Mouse (Mus musculus) naive thymus-derived CD4-positive, alpha-beta T cell, adult 2 months (primary cell): ENCODE results near the gene Tex38.

Source experiments
- DNase-seq: peaks from one replicate; pipeline ENCODE4 v3.0.0-alpha.2; 2011; ENCODE audit warnings: low read depth

Tex38 gene

DNA sequence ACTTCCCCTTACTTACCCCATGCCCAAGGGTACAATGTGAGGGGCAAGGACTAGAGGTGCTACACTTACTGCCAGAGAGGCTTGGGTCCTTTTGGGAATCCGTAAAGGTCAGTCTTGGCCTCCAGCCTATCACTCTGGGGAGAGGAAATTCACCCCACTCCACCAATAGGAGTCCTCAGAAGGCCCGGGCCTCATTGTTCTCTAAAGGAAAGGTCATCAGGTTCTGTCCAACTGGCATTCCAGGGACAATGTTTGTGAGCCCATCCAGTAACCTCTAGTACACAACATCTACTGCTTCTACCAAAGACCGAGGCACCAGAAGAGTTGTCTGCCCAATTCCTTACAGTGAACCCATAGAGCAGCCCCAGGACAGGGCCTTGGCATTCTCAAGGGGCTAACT, at the start of gene Tex38:
Gene Tex38, minus strand, starts transcription at position 101 of the 400 bp plus-strand sequence.
- no peak for DNase-seq

DNA sequence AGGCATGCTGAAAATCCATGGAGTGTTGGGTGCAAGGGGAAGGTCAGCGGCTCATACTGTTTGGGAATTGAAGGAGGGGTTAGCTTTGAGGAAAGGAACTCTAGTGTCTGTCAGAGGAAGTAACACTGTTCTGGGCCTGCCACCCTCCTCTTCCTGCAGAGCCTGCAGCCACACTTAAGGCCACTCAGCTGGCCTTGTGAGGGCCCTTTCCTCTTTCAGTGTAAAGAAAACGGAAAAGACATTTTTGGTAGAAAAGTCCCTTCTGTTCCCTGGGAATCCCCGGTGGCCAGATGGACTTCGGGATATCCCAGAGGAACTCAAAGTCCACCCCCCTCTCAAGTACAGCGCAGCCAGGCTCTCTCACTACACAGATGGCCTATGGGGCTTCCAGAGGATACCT, 49.7 kb upstream of the Tex38 start:
- DNase-seq = no peak

DNA sequence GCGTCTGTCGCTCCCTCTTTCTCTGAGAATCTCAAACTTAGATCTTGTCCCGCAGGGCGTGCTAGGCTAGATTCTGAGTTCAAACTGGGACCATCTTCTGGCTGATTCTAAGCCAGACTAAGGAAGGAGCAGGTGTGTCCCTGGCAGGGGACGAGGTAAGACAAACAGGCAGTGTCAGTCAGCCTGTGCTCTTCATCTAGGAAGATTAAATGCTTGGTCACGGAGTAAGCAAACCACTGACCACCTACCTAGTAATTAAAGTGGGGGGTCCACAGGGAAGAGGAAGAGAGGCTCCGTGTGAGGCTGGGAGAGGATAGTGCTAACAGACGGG, 47.7 kb upstream of the Tex38 start:
- no peak for DNase-seq

DNA sequence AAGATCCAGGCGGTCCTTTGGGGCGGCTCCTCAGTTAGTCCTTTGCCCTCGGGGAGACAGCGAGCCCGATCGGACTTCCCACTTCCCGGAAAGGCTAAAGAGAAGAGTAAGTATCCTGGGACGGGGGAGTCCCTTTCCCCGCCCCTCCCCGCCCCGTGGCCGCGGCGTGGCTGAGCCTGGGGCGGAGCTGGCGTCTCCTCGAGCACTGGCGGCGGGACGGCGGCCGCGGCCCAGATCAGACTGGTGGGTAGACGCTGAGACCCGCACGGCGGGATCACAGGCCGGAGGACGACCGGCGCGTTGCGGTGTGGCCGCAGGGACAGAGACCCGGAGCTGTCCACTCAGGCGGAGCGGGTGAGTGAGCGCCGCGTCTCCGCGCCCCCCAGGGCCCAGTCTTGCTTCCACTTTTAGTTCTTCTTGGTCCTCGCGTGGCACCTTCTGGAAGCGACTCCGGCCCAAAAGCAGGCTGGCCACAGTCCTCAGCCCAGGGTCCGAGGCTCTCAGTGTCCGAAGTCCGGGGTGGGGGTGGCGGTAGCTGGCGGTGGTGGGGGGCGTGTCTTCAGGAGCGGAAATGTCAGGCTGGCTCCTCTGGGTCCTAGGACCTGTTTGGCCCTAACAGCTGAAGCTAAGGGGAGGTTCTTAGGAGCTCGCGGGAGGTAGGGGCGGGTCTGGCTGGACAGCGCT, 47.2 kb upstream of the Tex38 start, which contains the start of gene Mob3c:
Gene Mob3c, plus strand, starts transcription at position 205 of the 684 bp plus-strand sequence.
- peak; percentile 66 for DNase-seq

DNA sequence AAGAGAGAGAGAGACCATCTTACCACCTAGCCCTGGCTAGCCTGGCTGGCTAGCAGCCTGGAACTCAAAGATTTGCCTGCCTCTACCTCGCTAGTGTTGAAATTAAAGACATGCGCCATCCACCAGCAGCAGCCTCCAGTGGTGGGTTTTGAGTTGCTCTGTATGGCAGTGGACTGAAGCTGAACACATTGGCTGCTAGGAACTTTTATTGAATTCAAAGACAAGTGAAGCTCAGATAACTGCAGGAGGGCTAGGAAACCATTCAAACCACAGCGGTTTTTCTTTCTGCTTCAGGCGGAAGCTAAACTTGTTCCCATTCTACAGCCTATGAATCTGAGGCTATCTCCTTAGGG, 46.7 kb upstream of the Tex38 start:
- DNase-seq = no peak

DNA sequence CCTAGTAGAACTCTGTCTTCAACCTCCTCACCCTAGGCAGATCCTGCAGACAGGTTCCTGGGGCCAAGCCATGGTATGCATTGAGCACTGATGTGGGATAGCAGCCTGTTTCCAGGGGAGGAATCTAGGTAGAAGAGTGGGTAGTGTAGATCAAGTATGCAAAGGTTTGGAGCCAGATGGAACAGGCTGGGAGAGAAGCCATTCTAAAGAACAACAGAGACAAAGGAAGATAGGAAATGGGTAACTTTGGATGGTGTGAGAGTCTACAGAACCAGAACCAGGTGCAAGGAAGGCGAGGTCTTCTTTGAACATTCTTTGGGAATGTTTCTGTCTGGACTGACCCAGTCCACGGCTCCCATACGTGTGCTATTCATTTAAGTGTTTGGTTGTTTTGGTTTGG, 46.2 kb upstream of the Tex38 start:
- DNase-seq = no peak

DNA sequence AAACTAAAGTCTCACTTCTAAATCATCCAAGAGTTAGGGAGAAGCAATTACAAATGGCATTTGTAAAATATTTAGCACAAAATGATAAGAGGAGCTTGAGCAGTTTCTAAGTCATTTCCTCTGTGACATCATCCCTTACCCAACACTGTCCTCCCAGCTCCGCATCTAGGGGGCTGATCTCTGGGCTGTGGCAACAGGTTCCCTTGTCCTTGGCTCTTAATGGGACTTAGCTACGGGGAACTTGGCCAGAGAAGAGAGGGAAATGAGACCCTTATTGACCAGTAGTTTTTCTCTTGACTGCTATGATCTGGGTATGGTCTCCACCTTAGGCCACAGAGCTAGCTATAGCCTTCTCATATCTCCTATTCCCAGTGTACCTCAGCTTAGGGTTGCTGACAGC, 44.5 kb upstream of the Tex38 start:
- DNase-seq = no peak

DNA sequence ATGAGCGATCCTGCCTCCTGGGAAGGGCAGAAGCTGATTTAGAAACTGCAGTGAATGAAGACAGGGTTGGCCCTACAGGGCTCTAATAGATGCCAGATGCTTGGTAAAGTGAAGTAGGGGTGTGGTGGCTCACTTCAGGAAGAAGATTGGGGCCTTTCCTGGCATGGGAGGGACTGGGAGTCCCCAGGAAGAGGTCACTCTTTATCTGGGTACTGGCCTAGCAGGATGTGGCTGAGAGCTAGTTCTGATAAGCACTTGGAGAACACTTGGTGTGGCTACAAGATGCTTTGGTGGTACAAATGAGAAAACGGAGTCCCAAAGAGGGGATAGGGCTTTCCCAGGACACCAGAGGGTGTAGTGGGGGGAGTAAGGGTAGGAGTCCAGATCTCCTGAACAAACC, 43.4 kb upstream of the Tex38 start:
- no peak for DNase-seq

DNA sequence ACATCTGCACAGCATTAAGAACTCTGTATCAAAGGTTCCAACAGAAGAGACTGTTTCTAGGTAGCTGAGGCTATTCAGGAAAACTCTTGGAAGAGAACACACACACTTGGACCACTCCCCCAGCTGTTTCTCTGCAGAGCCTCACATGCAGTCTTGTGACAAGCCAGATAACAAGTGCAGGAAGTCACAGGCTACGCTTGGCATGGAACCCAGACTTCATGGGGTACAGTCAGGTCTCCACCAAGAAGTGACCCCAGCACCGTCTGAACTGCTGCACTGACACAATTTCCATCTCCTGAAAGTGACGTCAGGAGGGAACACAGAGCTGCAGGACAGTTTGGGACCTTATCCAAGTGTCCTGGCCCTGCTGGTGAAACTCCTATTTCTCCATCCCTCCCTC, 41.1 kb upstream of the Tex38 start:
- no peak for DNase-seq

DNA sequence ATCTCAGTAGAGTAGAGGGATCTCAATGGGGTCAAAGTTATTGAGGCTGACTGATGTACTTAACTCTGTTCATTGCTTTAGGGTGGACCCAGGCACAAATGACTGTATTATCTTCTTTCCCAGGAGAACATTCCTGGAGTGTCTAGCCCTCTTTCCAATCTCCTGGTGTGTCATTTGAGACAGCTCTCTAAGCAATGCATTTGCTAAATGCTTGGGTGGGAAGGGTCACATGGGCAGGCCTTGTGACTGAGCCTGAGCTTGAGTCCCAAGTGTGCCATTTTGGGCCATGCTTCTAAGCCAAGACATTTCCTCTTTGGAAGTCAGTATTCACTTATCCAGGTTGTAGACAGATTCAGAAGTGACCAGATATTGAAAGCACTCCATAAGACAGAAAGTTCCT, 40.6 kb upstream of the Tex38 start:
- no peak for DNase-seq

DNA sequence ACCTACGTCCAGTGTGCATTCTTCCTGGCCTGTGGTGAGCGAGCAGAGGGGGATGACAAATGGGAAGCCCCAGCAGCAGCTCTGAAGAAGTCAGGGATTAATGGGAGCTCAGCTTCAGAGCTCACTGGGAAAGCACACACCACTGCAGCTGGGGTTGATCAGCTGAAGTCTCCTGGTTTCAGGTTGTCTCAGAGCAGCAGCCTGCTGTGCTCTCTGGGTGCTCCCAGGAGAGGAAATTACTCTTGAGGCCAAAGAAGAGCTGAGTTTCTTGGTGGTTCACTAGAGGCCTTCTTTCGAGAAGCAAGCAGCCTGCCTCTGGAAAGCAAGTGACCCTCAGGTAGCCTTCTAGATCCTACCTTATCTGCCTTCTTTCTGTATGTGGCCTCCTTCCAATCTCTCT, 40.1 kb upstream of the Tex38 start:
- DNase-seq = no peak

DNA sequence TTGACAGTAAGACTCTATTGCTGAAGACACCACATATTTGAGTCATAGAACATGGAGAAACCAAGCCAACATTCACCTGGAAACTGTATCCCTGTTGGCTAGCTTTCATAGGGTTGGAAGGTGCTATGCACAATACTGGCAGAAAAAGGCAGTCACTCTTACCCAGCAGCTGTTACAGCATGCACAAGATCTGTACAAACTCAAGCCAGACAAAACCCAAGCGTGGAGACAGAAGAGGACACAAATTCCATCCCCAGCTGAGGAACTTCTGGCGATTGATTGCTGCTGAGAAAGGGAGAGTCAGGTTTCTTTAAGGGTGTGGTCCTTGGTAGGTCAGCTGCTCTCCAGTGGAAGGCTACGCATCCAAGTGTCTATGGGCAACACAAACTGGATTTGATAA, 39.4 kb upstream of the Tex38 start:
- no peak for DNase-seq

DNA sequence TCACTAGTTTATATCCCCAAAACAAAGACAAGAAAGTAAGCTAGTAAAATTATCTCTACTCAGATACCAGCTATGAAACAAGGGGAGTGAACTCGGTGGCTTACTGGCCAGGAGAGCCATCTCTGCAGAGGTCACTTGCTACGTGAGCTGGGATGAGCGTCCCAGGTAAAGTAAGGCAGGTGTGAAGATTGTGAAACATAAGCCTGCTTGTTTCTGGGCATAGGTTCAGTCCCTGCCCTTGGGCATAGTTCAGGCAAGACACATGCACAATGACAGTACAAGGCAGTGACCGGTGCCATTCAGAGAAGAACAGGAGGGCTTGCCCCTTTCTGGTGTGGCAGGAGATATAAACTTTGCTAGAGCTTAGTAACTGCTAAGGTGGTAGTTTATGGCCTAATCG, 34.8 kb upstream of the Tex38 start:
- no peak for DNase-seq

DNA sequence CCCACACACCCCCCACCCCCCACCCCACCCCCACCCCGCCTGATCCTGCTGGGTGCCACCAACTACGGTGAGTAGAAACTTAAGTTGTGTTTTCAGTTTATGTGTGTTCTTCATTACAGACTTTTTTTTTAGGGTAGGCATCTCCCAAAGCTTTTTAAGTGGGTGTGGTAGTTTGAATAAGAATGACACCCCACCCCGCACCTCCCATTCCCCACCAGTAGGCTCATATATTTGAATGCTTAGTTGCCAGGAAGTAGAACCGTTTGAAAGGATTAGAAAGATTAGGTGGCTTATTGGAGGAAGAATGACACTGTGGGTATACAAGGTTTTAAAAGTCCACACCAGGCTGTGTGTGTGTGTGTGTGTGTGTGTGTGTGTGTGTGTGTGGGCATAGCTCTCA, 31.5 kb upstream of the Tex38 start:
- no peak for DNase-seq

DNA sequence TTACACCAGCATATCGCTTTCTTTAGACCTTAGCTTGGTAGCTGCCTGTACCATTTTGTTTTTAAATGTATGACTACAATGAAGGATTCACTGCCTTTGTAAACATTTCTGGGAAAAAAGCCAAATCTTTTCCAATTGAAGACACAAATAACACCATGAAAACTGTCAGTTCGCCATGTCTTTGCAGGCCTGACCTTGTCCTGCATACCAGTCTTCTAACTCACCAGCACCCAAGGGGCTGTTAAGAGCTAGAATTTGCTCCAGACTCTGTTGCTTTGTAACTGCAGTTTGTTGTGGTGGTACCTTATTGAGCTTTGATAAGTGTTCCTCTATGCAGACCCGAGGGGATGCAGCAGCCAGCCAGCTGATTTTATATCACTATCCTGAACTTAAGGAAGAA, 19.2 kb upstream of the Tex38 start:
- no peak for DNase-seq

DNA sequence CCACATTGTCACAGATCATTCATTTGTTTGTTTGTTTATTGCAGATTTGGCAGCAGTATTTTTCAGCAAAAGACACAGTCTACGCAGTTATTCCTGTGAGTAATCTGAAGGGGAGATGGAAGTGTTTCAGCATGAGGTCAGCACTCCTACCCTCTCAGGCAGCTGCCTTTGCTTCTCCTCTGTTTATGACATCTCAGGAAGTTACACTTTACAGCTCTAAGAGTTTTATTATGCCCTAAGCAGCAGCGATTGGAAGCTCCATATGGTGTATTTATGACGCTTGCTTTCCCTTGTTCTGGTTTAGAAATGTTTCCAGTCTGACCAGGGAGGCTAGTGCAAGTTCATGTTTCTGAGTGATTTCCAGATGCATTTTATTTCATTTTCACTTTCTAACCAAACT, 14.5 kb upstream of the Tex38 start:
- DNase-seq = no peak

DNA sequence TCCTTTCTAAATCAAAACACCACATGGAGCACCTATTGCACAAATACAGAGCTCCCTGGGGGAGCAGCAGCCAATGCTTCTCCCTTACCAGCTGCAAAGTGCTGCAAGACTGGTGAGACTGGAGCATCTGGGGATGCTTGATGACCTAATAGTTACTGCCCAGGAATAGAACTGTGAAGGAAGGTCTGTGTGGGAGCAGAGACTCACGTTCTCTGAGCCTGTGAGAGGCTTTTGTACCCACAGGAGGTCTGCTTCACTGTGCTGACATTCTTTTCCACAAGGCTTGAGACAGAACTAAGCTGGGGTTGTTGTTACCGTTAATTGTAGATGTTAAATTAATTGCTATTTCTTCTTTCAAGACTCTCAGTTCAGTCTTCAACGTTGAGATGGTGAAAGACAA, 10.0 kb upstream of the Tex38 start:
- DNase-seq = no peak

DNA sequence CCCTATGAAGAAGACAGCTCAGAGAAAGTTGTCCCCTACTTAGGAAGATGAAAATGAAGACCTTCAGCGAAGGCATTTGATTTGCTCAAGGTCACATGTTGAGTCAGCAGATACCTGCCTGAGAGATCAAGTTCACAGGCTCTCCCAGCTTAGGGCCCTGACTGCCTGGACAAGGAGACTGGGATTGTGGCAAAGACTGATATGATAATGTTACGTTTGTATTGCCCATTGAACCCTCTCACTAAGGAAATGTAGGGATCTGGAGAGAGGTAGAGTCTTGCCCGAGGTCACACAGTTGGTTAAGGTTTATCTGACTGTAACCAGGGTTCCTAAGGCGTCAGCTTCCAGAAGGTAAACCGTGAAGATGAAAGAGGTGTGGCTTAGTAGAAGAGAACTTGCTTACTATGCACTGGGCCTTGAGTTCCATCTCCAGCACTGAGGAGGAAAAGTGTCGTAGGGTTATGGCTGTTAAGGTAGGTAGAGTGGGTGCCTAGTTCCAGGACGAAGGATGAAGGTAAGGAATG, 4.8 kb upstream of the Tex38 start:
- DNase-seq = peak; percentile 45

DNA sequence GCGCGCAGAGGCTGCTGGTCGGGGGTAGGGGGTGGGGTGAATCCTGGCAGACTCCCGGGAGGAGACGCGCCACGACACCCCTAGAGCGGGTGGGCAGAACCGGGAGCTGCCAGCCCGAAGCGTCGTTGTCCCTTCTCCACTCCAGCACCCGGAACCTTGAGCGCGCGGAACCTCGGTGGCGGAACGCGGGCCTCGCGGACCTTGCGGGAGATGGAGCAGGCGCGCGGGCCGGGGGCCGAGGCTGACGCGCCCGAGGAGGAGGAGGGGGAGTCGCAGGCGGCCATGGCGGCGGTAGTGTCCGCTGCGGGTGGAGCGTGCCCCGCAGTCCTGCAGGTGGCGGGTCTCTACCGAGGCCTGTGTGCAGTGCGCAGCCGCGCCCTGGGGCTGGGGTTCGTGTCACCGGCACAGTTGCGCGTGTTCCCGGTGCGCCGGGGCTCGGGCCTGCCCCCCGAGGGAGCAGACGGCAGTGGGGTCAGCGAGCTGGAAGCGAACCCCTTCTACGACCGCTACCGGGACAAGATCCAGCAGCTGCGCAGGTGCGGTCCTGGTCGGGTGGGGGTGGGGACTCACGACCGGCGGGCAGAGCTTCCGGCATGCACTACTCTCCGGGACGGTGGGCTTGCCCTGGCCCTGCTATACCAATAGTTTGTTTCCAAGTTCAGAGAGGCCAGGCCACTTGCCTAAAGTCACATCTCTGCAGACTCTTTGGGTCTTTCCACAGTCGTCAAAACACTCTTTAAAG, 4.1 kb upstream of the Tex38 start, which contains the start of gene Atpaf1:
Gene Atpaf1, plus strand, starts transcription at position 44 of the 742 bp plus-strand sequence.
- DNase-seq = peak; percentile 79

DNA sequence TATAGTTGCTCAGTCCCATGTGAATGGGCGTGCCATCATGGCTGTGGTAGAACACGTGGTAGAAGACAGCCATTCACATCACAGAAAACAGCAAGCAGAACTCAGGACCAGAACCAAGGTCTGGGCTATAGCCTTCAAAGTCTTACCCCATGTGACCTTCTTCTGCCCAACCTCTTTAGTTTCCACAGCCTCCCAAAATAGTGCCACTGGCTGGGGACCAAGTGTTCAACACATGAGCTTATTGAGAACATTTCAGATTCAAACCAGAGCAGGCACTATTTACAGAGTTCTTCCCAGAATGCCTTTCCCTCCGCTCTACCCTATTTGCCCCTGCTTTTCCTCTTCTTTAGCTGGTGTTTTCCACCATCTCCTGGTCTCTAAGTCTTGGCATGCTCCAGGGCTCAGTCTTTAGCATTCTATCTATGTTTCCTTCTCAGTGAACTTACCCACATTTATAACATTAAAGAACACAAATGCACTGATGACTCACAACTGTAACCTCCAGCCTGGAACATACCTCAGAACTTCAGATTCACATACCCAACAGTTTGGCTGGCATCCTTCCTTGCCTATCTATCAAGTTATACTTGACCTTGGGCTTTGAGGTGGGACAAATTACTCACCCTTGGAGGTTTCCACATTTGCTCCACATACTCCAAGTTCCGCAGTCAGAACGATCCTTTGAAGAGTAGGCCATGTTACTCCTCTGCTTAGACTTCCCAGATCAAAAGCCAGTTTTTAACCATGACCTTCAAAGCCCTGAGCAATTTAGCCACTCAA, 1.4 kb upstream of the Tex38 start:
- no peak for DNase-seq

DNA sequence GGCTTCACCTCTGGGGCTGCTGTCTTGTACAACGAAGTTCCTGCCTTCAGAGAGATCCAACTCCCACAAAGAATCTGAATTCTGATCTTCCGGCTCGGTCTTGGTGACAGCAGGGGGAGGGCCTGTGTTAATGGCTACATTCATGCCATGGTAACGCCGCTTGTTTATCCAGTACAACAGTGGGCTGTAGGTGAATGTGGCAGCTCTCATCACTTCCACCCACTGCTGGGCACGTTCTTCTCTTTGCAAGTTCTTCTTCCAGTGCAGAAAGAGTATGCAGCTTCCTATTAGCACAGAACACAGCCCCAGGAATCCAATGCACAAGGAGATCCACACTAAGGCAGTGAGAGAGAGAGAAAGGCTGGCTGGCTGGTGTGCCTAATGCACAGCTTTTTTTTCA, 549 bp downstream of the Tex38 start:
- DNase-seq = no peak

DNA sequence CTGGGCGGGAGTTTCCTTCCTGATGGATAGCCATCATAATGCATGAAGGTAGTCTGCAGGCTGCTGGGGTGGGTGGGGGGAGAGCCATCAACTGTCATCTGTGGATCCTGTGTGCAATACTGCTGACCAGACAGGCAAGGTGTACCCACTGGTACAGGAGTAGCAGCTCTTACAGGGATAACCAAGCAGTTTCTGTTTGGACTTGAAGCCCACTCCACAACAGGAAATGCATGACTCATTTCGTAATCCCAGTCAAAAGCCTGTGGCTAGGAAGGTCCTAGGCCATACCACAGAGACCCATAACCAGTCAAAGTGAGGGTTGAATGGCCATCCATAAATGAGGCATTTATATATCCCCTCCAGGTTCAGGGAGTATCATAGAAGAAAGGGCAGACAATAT, 3.2 kb downstream of the Tex38 start:
- no peak for DNase-seq

DNA sequence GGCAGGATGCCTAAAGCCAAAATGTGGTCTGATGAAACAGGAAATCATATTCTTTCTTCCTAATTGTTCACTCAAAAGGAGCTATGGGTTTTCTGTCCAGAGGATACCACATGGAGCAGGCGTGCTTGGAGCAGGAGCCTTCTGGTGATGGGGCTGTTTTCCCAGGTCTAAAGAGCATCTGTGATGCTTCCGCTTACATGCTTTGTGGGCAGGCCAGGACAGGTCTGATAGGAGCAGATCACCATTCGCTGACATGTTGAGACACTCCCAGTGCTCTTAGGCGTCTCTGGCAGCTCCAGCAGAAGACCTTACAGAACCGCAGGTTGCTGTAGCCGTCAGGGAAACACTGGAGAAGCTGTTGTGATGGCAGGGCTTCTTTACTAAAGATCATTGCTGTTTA, 5.8 kb downstream of the Tex38 start:
- DNase-seq = no peak
